Mouse (Mus musculus): Measurements from ENCODE around the gene Diras2.

DNA sequence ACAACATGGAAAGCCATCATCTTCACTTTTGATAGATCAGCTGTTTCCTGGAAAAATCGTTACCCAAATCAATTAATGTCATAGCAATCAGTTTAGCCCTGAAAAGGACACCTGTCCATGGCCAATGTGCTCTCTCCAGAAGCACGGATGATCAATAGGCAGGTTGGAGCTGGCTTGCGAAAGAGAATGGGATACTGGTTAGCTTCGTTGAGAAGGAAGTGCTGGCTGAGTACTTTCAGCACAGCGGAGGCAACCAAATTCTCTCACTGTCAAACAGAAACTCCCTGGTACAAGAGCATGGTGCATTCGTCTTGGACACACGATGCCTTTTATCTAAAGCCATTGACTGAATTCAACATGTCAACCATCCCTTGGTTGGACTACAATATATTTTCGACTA, 2.8 kb downstream of the Diras2 start:
- no peak for TF ChIP-seq CTCF (IDR thresholded peaks at IDR 0.05; ENCODE audit: low read depth, low read length)
- no peak for TF ChIP-seq POLR2A (IDR thresholded peaks at IDR 0.05; ENCODE audit: borderline replicate concordance, low read depth, low read length)
